Mouse (Mus musculus) small intestine, adult 2 months (tissue): Measurements from ENCODE around the gene Ankfn1. TPM values are rescaled to one million over a fixed set of nuclear protein-coding genes. Genes with fewer than 3 reads are reported as not detected.

ENCODE experiments used
- H3K27ac ChIP-seq: fragments of 200-500 bp; 2 replicates; pipeline ENCODE4 v1.5.1; 2012; ENCODE audit warnings: low read depth, low read length, control low read depth, inconsistent platforms; ENCODE audit not compliant: insufficient read depth
- H3K27me3 ChIP-seq: fragments of 200-500 bp; 2 replicates; pipeline ENCODE4 v1.6.1; 2012; ENCODE audit warnings: mild to moderate bottlenecking, moderate library complexity, low read length, inconsistent platforms; ENCODE audit not compliant: control insufficient read depth, insufficient read depth
- H3K36me3 ChIP-seq: fragments of 200-500 bp; 2 replicates; pipeline ENCODE4 v1.6.1; 2012; ENCODE audit warnings: mild to moderate bottlenecking, low read length, control low read depth, inconsistent platforms; ENCODE audit not compliant: control insufficient read depth, insufficient read depth
- H3K4me1 ChIP-seq: fragments of 200-500 bp; 2 replicates; pipeline ENCODE4 v1.6.1; 2012; ENCODE audit warnings: low read length, inconsistent platforms, mixed read lengths; ENCODE audit not compliant: control insufficient read depth, insufficient read depth, insufficient read length
- H3K4me3 ChIP-seq: fragments of 200-500 bp; 2 replicates; pipeline ENCODE4 v1.5.1; 2012; ENCODE audit warnings: low read depth, mild to moderate bottlenecking, control low read depth, inconsistent platforms, low read length, moderate library complexity
- CTCF ChIP-seq: fragments of 200-500 bp; IDR thresholded peaks from 2 replicates; pipeline ENCODE4 v1.5.1; 2012; ENCODE audit warnings: low read depth, mild to moderate bottlenecking, control low read depth, inconsistent platforms, low read length, moderate library complexity, mixed read lengths; ENCODE audit not compliant: insufficient replicate concordance, insufficient read length; ENCODE audit errors: extremely low read depth
- POLR2A ChIP-seq: fragments of 200-500 bp; IDR thresholded peaks from 2 replicates; pipeline ENCODE4 v1.6.1; 2012; ENCODE audit warnings: low read depth, mild to moderate bottlenecking, control low read depth, inconsistent platforms, low read length, moderate library complexity
- WGBS: fragments of 180-500 bp; shearing (Covaris S2); methylation state at CpG from one replicate; pipeline ENCODE4 v1.1.7; 2018; 5-methylcytosine and 5-hydroxymethylcytosine counted together
- polyA plus RNA-seq: library from polyadenylated mRNA; depleted of rRNA; stranded (reverse); fragments of >200 nt; gene quantifications from 2 replicates; pipeline ENCODE4 v1.2.3, GENCODE M21; 2012

The Ankfn1 gene
- polyA plus RNA-seq, 1 experiment, result 0.05 TPM

GRCm38 (mm10) chr11:89506595-89507245, 270.7 kb downstream of the Ankfn1 start:
- no peak overlapping the region for H3K4me3 ChIP-seq
- WGBS, result 68% methylated on average over 11 of the region's 11 CpGs
- TF ChIP-seq CTCF (no peak), POLR2A (no peak)
- H3K27ac ChIP-seq, result no peak overlapping the region
- H3K4me1 ChIP-seq, result 0 out of 2 replicates have a peak, but pooled peaks cover 2% of the 10 kb centered on the region
- H3K27me3 ChIP-seq, result no peaks in the 10 kb centered on the region
- no peaks in the 10 kb centered on the region for H3K36me3 ChIP-seq

- TF ChIP-seq CTCF (no peak), POLR2A (no peak)
- 85% methylated on average over 7 of the region's 7 CpGs for WGBS
- H3K27ac ChIP-seq, result no peak overlapping the region
- 0 out of 2 replicates have a peak, but pooled peaks cover 2% of the 10 kb centered on the region for H3K4me1 ChIP-seq
- H3K27me3 ChIP-seq, result no peaks in the 10 kb centered on the region
- H3K4me3 ChIP-seq, result no peak overlapping the region
- no peaks in the 10 kb centered on the region for H3K36me3 ChIP-seq
Observed at GRCm38 (mm10) chr11:89505046-89505445, 272.4 kb downstream of the Ankfn1 start.

DNA sequence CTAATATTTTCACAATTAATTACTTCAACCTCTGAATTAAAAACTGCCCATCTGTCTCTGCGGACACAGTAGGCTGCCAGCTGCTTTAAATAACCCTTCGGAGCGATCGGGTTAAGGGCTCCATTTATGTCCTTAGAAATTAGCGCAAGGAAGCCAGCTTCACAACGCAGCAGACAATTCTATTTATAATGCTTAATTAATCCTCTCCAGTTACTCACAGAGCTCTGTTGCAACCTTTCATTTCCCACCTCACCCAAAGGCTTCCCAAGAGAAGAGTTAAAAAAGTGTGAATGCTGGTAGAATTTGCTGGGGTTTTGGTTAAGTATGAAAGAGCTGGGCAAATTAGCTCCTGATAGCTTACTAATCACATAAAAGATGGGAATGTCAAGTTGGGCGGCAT, 275.7 kb downstream of the Ankfn1 start:
- no peak overlapping the region for H3K27ac ChIP-seq
- no peaks in the 10 kb centered on the region for H3K4me1 ChIP-seq
- WGBS, result 76% methylated on average over 7 of the region's 7 CpGs
- no peaks in the 10 kb centered on the region for H3K36me3 ChIP-seq
- no peak for TF ChIP-seq POLR2A
- no peak for TF ChIP-seq CTCF
- H3K4me3 ChIP-seq, result no peak overlapping the region
- no peaks in the 10 kb centered on the region for H3K27me3 ChIP-seq

DNA sequence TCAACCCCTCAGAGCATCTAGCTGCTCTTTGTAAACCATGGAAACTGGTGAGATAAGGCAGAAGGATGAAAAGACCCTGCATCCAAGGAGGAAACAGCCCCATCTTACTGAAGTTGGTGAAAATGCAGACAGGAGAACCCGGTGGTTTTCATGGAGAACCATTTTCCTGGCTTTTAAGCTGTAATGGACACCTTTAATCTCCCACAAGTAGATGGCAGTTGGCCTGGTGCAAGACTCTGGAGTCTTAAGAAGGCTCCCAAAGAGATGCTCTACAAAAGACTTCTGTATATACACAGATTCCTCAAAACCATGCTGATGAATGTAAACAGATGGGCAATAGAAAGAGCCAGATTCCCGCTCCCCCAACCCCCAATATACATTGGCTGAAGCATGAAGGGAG, 276.5 kb downstream of the Ankfn1 start:
- Histone ChIP-seq H3K27me3 (no peaks in the 10 kb centered on the region), H3K4me1 (no peaks in the 10 kb centered on the region), H3K36me3 (no peaks in the 10 kb centered on the region), H3K27ac (no peak overlapping the region), H3K4me3 (no peak overlapping the region)
- TF ChIP-seq CTCF (no peak), POLR2A (no peak)
- WGBS, result 66% methylated on average over 2 of the region's 2 CpGs

DNA sequence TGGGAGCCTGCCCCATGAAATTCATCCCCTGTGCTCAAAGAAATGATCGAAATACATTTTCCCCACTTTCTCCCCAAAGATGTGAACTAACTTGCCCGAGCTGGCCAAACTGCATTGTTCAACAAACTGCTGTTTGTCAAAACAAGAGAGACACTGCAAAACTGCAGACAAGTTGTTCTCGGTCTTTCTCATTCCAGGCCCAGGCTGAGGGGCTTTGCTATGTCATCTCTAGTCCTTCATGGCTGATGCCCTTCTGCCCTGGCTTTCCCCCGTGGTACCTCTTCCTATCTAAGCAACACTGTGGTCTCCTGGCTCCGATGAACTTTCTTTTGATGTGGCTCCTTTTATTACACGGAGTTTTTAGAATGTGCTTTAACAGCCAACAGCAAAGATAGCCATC, 296.4 kb downstream of the Ankfn1 start:
- no peaks in the 10 kb centered on the region for H3K36me3 ChIP-seq
- TF ChIP-seq POLR2A (no peak), CTCF (no peak)
- 42% methylated on average over 6 of the region's 6 CpGs for WGBS
- no peak overlapping the region for H3K27ac ChIP-seq
- H3K4me3 ChIP-seq, result no peak overlapping the region
- no peaks in the 10 kb centered on the region for H3K4me1 ChIP-seq
- H3K27me3 ChIP-seq, result no peaks in the 10 kb centered on the region

- TF ChIP-seq POLR2A, result no peak
- no peak for TF ChIP-seq CTCF
- no peak overlapping the region for H3K27ac ChIP-seq
- no peak overlapping the region for H3K4me3 ChIP-seq
- 31% methylated on average over 5 of the region's 5 CpGs for WGBS
- no peaks in the 10 kb centered on the region for H3K4me1 ChIP-seq
- no peaks in the 10 kb centered on the region for H3K27me3 ChIP-seq
- H3K36me3 ChIP-seq, result no peaks in the 10 kb centered on the region
Observed at GRCm38 (mm10) chr11:89476927-89477326, 300.5 kb downstream of the Ankfn1 start.

DNA sequence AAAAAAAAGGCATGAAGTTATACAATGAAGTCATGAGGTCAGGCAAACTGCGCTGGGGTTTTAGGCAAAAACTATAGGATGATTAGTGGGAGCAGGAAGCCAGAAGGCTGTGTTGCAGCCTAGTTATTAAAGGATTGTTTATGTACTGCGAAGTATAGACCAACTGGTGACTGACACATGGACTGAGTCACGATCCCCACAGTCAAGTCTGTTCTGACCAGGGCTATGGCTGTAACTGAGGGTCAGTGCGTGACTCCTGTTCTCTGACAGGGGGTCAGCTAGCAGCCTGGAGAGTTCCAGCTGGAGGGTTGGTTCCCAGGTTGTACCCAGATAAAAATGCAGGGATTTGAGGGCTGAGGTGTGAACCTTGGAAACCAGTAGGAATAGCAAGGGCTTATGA, 301.4 kb downstream of the Ankfn1 start:
- H3K36me3 ChIP-seq, result no peaks in the 10 kb centered on the region
- no peaks in the 10 kb centered on the region for H3K27me3 ChIP-seq
- TF ChIP-seq POLR2A, result no peak
- no peak for TF ChIP-seq CTCF
- H3K4me1 ChIP-seq, result no peaks in the 10 kb centered on the region
- 66% methylated on average over 4 of the region's 4 CpGs for WGBS
- no peak overlapping the region for H3K27ac ChIP-seq
- no peak overlapping the region for H3K4me3 ChIP-seq
